Mouse (Mus musculus) limb, embryonic 13.5 days (tissue): ENCODE data around the gene Ank3. TPM values are rescaled to one million over a fixed set of nuclear protein-coding genes. Genes with fewer than 3 reads are reported as not detected.

Experiments used
- ATAC-seq: fragments of 200-750 bp; cut with Nextera tagmentation; 2 replicates; pipeline ENCODE4 v1.8.0; 2017; ENCODE audit warnings: low read depth, moderate number of reproducible peaks, moderate TSS enrichment; ENCODE audit not compliant: low FRiP score
- H3K27ac ChIP-seq: fragments of 300-500 bp; sonication (generic); 2 replicates; pipeline ENCODE4 v1.5.1; 2015; ENCODE audit warnings: inconsistent platforms, mild to moderate bottlenecking, moderate library complexity
- H3K27me3 ChIP-seq: fragments of 300-500 bp; sonication (generic); 2 replicates; pipeline ENCODE4 v1.6.1; 2015; ENCODE audit warnings: mild to moderate bottlenecking, inconsistent platforms
- H3K36me3 ChIP-seq: fragments of 300-500 bp; sonication (generic); 2 replicates; pipeline ENCODE4 v1.6.1; 2015; ENCODE audit warnings: inconsistent platforms, mild to moderate bottlenecking, moderate library complexity
- H3K4me1 ChIP-seq: fragments of 300-500 bp; sonication (generic); 2 replicates; pipeline ENCODE4 v1.6.1; 2015; ENCODE audit warnings: inconsistent platforms
- H3K4me2 ChIP-seq: fragments of 300-500 bp; sonication (generic); replicated peaks from 2 replicates; pipeline ENCODE4 v1.6.1; 2015; ENCODE audit warnings: inconsistent platforms, mild to moderate bottlenecking, moderate library complexity
- H3K4me3 ChIP-seq: fragments of 300-500 bp; sonication (generic); 2 replicates; pipeline ENCODE4 v1.5.1; 2015; ENCODE audit warnings: moderate library complexity, mild to moderate bottlenecking, inconsistent platforms
- H3K9ac ChIP-seq: fragments of 300-500 bp; sonication (generic); 2 replicates; pipeline ENCODE4 v1.6.1; 2015; ENCODE audit warnings: mild to moderate bottlenecking, inconsistent platforms
- H3K9me3 ChIP-seq: fragments of 300-500 bp; sonication (generic); 2 replicates; pipeline ENCODE4 v1.6.1; 2016; ENCODE audit warnings: inconsistent platforms
- WGBS: fragments of 180-500 bp; shearing (Covaris S2); methylation state at CpG from one replicate; pipeline ENCODE4 v1.1.7; 2015; 5-methylcytosine and 5-hydroxymethylcytosine counted together
- polyA plus RNA-seq: library from polyadenylated mRNA; unstranded; fragments of >200 nt; fragmentation: Nextera tagmentation; extraction: Ambion mirVana; gene quantifications from 2 replicates; pipeline ENCODE4 v1.2.1, GENCODE M21; 2015

The Ank3 gene
- polyA plus RNA-seq, 1 experiment from 2014 or later: 28.0 TPM

- Histone ChIP-seq H3K4me1 (no peaks in the 10 kb centered on the region), H3K4me2 (no peak overlapping the region), H3K27ac (no peak overlapping the region), H3K4me3 (no peak overlapping the region), H3K36me3 (peaks cover 6% of the 10 kb centered on the region; the same call in 1 of the 2 replicates), H3K9ac (no peak overlapping the region), H3K27me3 (no peaks in the 10 kb centered on the region), H3K9me3 (no peaks in the 10 kb centered on the region)
- 65% methylated on average over 6 of the region's 6 CpGs for WGBS
- no peak for ATAC-seq
Observed at GRCm38 (mm10) chr10:69804613-69805012, 406.0 kb downstream of the Ank3 start.

- Histone ChIP-seq H3K27me3 (no peaks in the 10 kb centered on the region), H3K4me3 (no peak overlapping the region), H3K9ac (no peak overlapping the region), H3K9me3 (no peaks in the 10 kb centered on the region), H3K27ac (no peak overlapping the region), H3K4me2 (no peak overlapping the region), H3K36me3 (peaks cover 6% of the 10 kb centered on the region; the same call in 1 of the 2 replicates), H3K4me1 (no peaks in the 10 kb centered on the region)
- WGBS: 75% methylated on average over 8 of the region's 8 CpGs
- peak; percentile 32; the same call in 1 of the 2 replicates for ATAC-seq
Observed at GRCm38 (mm10) chr10:69810785-69811184, 412.2 kb downstream of the Ank3 start.

- no peak for ATAC-seq
- 54% methylated on average over 6 of the region's 6 CpGs for WGBS
- H3K36me3 ChIP-seq: peaks cover 6% of the 10 kb centered on the region; the same call in 1 of the 2 replicates
Observed at GRCm38 (mm10) chr10:69813823-69814522, 415.4 kb downstream of the Ank3 start.

GRCm38 (mm10) chr10:69821245-69821644, 422.7 kb downstream of the Ank3 start:
- no peak overlapping the region for H3K4me2 ChIP-seq
- ATAC-seq: no peak
- peaks cover 10% of the 10 kb centered on the region for H3K36me3 ChIP-seq
- H3K9me3 ChIP-seq: no peaks in the 10 kb centered on the region
- H3K27ac ChIP-seq: no peak overlapping the region
- H3K27me3 ChIP-seq: no peaks in the 10 kb centered on the region
- no peaks in the 10 kb centered on the region for H3K4me1 ChIP-seq
- no peak overlapping the region for H3K9ac ChIP-seq
- no peak overlapping the region for H3K4me3 ChIP-seq
- 92% methylated on average over 7 of the region's 7 CpGs for WGBS

More at GRCm38 (mm10) chr10:69813823-69814522, 415.4 kb downstream of the Ank3 start:
- H3K4me1 ChIP-seq: no peaks in the 10 kb centered on the region
- no peak overlapping the region for H3K4me2 ChIP-seq
- no peaks in the 10 kb centered on the region for H3K27me3 ChIP-seq
- H3K9me3 ChIP-seq: no peaks in the 10 kb centered on the region
- no peak overlapping the region for H3K9ac ChIP-seq
- no peak overlapping the region for H3K27ac ChIP-seq
- no peak overlapping the region for H3K4me3 ChIP-seq

- WGBS: 85% methylated on average over 2 of the region's 2 CpGs
- no peak overlapping the region for H3K27ac ChIP-seq
- H3K9me3 ChIP-seq: no peaks in the 10 kb centered on the region
- H3K36me3 ChIP-seq: peaks cover 6% of the 10 kb centered on the region
- no peak overlapping the region for H3K9ac ChIP-seq
- no peak overlapping the region for H3K4me3 ChIP-seq
- 0 out of 2 replicates have a peak, but pooled peaks cover 4% of the 10 kb centered on the region for H3K4me1 ChIP-seq
- no peak for ATAC-seq
- no peaks in the 10 kb centered on the region for H3K27me3 ChIP-seq
- H3K4me2 ChIP-seq: no peak overlapping the region
Observed at GRCm38 (mm10) chr10:69828770-69829169, 430.2 kb downstream of the Ank3 start.

- WGBS: 80% methylated on average over 3 of the region's 3 CpGs
- peaks cover 4% of the 10 kb centered on the region for H3K36me3 ChIP-seq
Observed at GRCm38 (mm10) chr10:69829236-69829635, 430.7 kb downstream of the Ank3 start.

GRCm38 (mm10) chr10:69831568-69831967, 433.0 kb downstream of the Ank3 start:
- 89% methylated on average over 7 of the region's 7 CpGs for WGBS
- no peak for ATAC-seq

More at GRCm38 (mm10) chr10:69829236-69829635, 430.7 kb downstream of the Ank3 start:
- H3K4me2 ChIP-seq: no peak overlapping the region
- H3K9ac ChIP-seq: no peak overlapping the region
- H3K27me3 ChIP-seq: no peaks in the 10 kb centered on the region
- H3K4me1 ChIP-seq: 0 out of 2 replicates have a peak, but pooled peaks cover 8% of the 10 kb centered on the region
- no peaks in the 10 kb centered on the region for H3K9me3 ChIP-seq
- H3K27ac ChIP-seq: no peak overlapping the region
- no peak for ATAC-seq
- no peak overlapping the region for H3K4me3 ChIP-seq

GRCm38 (mm10) chr10:69832241-69832640, 433.7 kb downstream of the Ank3 start:
- H3K9me3 ChIP-seq: no peaks in the 10 kb centered on the region
- no peak overlapping the region for H3K27ac ChIP-seq
- WGBS: 70% methylated on average over 4 of the region's 4 CpGs
- no peak for ATAC-seq
- no peak overlapping the region for H3K4me2 ChIP-seq
- H3K36me3 ChIP-seq: no peaks in the 10 kb centered on the region
- no peaks in the 10 kb centered on the region for H3K27me3 ChIP-seq
- no peak overlapping the region for H3K9ac ChIP-seq
- H3K4me3 ChIP-seq: no peak overlapping the region
- peaks cover 19% of the 10 kb centered on the region for H3K4me1 ChIP-seq

More at GRCm38 (mm10) chr10:69831568-69831967, 433.0 kb downstream of the Ank3 start:
- H3K4me1 ChIP-seq: peaks cover 22% of the 10 kb centered on the region
- H3K36me3 ChIP-seq: no peaks in the 10 kb centered on the region
- H3K4me3 ChIP-seq: no peak overlapping the region
- H3K27ac ChIP-seq: no peak overlapping the region
- no peak overlapping the region for H3K4me2 ChIP-seq
- no peaks in the 10 kb centered on the region for H3K9me3 ChIP-seq
- no peaks in the 10 kb centered on the region for H3K27me3 ChIP-seq
- H3K9ac ChIP-seq: no peak overlapping the region

GRCm38 (mm10) chr10:69832822-69833221, 434.2 kb downstream of the Ank3 start:
- no peaks in the 10 kb centered on the region for H3K36me3 ChIP-seq
- no peak for ATAC-seq
- peaks cover 19% of the 10 kb centered on the region for H3K4me1 ChIP-seq
- 93% methylated on average over 7 of the region's 7 CpGs for WGBS
- H3K27ac ChIP-seq: no peak overlapping the region
- no peak overlapping the region for H3K4me3 ChIP-seq
- no peak overlapping the region for H3K9ac ChIP-seq
- H3K9me3 ChIP-seq: no peaks in the 10 kb centered on the region
- H3K4me2 ChIP-seq: no peak overlapping the region
- H3K27me3 ChIP-seq: no peaks in the 10 kb centered on the region

GRCm38 (mm10) chr10:69834700-69835099, 436.1 kb downstream of the Ank3 start:
- no peak overlapping the region for H3K4me2 ChIP-seq
- H3K36me3 ChIP-seq: no peaks in the 10 kb centered on the region
- no peaks in the 10 kb centered on the region for H3K9me3 ChIP-seq
- ATAC-seq: peak; percentile 77
- H3K27me3 ChIP-seq: no peaks in the 10 kb centered on the region
- no peak overlapping the region for H3K4me3 ChIP-seq
- WGBS: 44% methylated on average over 4 of the region's 4 CpGs
- peaks cover 23% of the 10 kb centered on the region for H3K4me1 ChIP-seq
- no peak overlapping the region for H3K27ac ChIP-seq
- H3K9ac ChIP-seq: no peak overlapping the region

- H3K27ac ChIP-seq: no peak overlapping the region
- 0 out of 2 replicates have a peak, but pooled peaks have one; percentile 51 for ATAC-seq
- H3K9ac ChIP-seq: no peak overlapping the region
- no peaks in the 10 kb centered on the region for H3K9me3 ChIP-seq
- no peak overlapping the region for H3K4me2 ChIP-seq
- H3K27me3 ChIP-seq: no peaks in the 10 kb centered on the region
- H3K4me1 ChIP-seq: no peaks in the 10 kb centered on the region
- no peaks in the 10 kb centered on the region; the same call in 1 of the 2 replicates for H3K36me3 ChIP-seq
- no peak overlapping the region for H3K4me3 ChIP-seq
- WGBS: 46% methylated on average over 4 of the region's 4 CpGs
Observed at GRCm38 (mm10) chr10:69845749-69846148, 447.2 kb downstream of the Ank3 start.

- Histone ChIP-seq H3K9ac (no peak overlapping the region), H3K4me1 (peaks cover 7% of the 10 kb centered on the region; the same call in 1 of the 2 replicates), H3K27me3 (no peaks in the 10 kb centered on the region), H3K9me3 (no peaks in the 10 kb centered on the region), H3K4me2 (no peak overlapping the region), H3K4me3 (no peak overlapping the region), H3K36me3 (no peaks in the 10 kb centered on the region; the same call in 1 of the 2 replicates), H3K27ac (no peak overlapping the region; the same call in 1 of the 2 replicates)
- no peak for ATAC-seq
- WGBS: 57% methylated on average over 5 of the region's 5 CpGs
Observed at GRCm38 (mm10) chr10:69852366-69853091, 454.0 kb downstream of the Ank3 start.
